Mouse (Mus musculus): ENCODE results near the gene Cdh23.

GRCm38 (mm10) chr10:60653675-60654074, 42.6 kb downstream of the Cdh23 start:
- TF ChIP-seq POLR2AphosphoS2 (IDR thresholded peaks at IDR 0.05; ENCODE audit: insufficient read length, low read depth) (no peak), POLR2A (IDR thresholded peaks at IDR 0.05; ENCODE audit: insufficient read length, low read depth) (no peak), MAX (IDR thresholded peaks at IDR 0.05; ENCODE audit: low read depth) (no peak), USF1 (IDR thresholded peaks at IDR 0.05; ENCODE audit: low read depth) (no peak), SRF (IDR thresholded peaks at IDR 0.05; ENCODE audit: control insufficient read depth, insufficient read length, low read depth) (no peak), MYOG (IDR thresholded peaks at IDR 0.05; ENCODE audit: control insufficient read depth in 1 of 3, insufficient read depth in 1 of 3, insufficient read length in 2 of 3, low read depth in 2 of 3) (no peak), TCF3 (IDR thresholded peaks at IDR 0.05; ENCODE audit: insufficient read length, low read depth) (no peak), TCF12 (IDR thresholded peaks at IDR 0.05; ENCODE audit: insufficient read depth, poor library complexity, severe bottlenecking) (no peak), E2F4 (IDR thresholded peaks at IDR 0.05; ENCODE audit: insufficient read depth) (no peak), MYOD1 (IDR thresholded peaks at IDR 0.05; ENCODE audit: control insufficient read depth in 1 of 3, insufficient read length in 2 of 3, low read depth in 2 of 3) (no peak), CEBPB (IDR thresholded peaks at IDR 0.05; ENCODE audit: insufficient read depth, poor library complexity, severe bottlenecking) (no peak), REST (IDR thresholded peaks at IDR 0.05; ENCODE audit: insufficient read depth, insufficient read length) (no peak)

Measured in myocyte (in vitro differentiated cells).